Mouse (Mus musculus) hindbrain, postnatal 0 days (tissue): Measurements from ENCODE around the gene Fetub. TPM values are rescaled to one million over a fixed set of nuclear protein-coding genes. Genes with fewer than 3 reads are reported as not detected.

Experiments used
- ATAC-seq: fragments of 200-750 bp; cut with Nextera tagmentation; 2 replicates; pipeline ENCODE4 v1.8.0; 2017; ENCODE audit warnings: mild to moderate bottlenecking, moderate TSS enrichment, moderate library complexity
- DNase-seq: peaks from one replicate; pipeline ENCODE4 v3.0.0-alpha.2; 2015; ENCODE audit warnings: low spot score
- H3K27ac ChIP-seq: fragments of 300-500 bp; sonication (generic); 2 replicates; pipeline ENCODE4 v1.5.1; 2014; ENCODE audit warnings: mild to moderate bottlenecking
- H3K27me3 ChIP-seq: fragments of 300-500 bp; sonication (generic); 2 replicates; pipeline ENCODE4 v1.6.1; 2014; ENCODE audit warnings: low read length, mixed read lengths; ENCODE audit not compliant: insufficient read depth
- H3K36me3 ChIP-seq: fragments of 300-500 bp; sonication (generic); 2 replicates; pipeline ENCODE4 v1.6.1; 2014; ENCODE audit warnings: low read length, mixed read lengths; ENCODE audit not compliant: insufficient read depth
- H3K4me1 ChIP-seq: fragments of 300-500 bp; sonication (generic); 2 replicates; pipeline ENCODE4 v1.6.1; 2014; ENCODE audit warnings: antibody characterized with exemption, low read length, mixed read lengths; ENCODE audit not compliant: insufficient read depth
- H3K4me2 ChIP-seq: fragments of 300-500 bp; sonication (generic); 2 replicates; pipeline ENCODE4 v1.6.1; 2014; ENCODE audit warnings: low read depth, mild to moderate bottlenecking, low read length, moderate library complexity, mixed read lengths
- H3K4me3 ChIP-seq: fragments of 300-500 bp; sonication (generic); 2 replicates; pipeline ENCODE4 v1.5.1; 2014; ENCODE audit warnings: low read length
- H3K9ac ChIP-seq: fragments of 300-500 bp; sonication (generic); replicated peaks from 2 replicates; pipeline ENCODE4 v1.6.1; 2014; ENCODE audit warnings: mild to moderate bottlenecking, low read length, moderate library complexity, mixed read lengths
- H3K9me3 ChIP-seq: fragments of 300-500 bp; sonication (generic); 2 replicates; pipeline ENCODE4 v1.6.1; 2016; ENCODE audit warnings: low read length, mixed read lengths
- CTCF ChIP-seq: IDR thresholded peaks from 2 replicates; pipeline ENCODE4 v1.5.1; 2016; ENCODE audit warnings: antibody characterized with exemption, control low read depth, low read depth
- WGBS: fragments of 180-500 bp; shearing (Covaris S2); extraction: QIAGEN DNeasy Blood & Tissue Kit; methylation state at CpG from one replicate; pipeline ENCODE4 v1.1.7; 2014; 5-methylcytosine and 5-hydroxymethylcytosine counted together
- polyA plus RNA-seq: library from polyadenylated mRNA; unstranded; fragments of >200 nt; fragmentation: Nextera tagmentation; extraction: Ambion mirVana; gene quantifications from 2 replicates; pipeline ENCODE4 v1.2.1, GENCODE M21; 2015
- total RNA-seq: library from RNA; depleted of rRNA; stranded (reverse); fragments of >200 nt; gene quantifications from 2 replicates; pipeline ENCODE4 v1.2.3, GENCODE M21; 2014

The Fetub gene
- total and polyA plus RNA-seq, 2 experiments from 2014 or later: 0.10 TPM; not detected in 1

DNA sequence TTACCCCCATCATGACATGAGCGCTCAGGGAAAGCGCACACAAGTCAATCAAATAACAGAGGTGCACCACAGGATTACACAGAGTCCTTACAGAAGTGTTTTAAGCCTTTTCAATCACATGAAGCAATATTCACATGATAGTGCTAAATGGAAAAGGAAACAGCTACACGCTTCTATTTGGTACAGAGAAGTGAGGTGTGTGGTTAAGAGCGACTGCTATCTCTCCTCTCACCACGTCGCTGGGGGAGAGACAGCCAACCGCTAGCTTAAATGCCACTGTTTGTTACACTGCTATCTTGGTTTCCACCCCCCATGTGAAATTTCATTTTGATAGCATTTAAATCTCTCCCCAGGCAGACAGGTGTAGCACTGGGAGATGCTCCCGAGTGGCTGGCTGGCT is 28.4 kb upstream of the Fetub start:
- ATAC-seq: no peak
- Histone ChIP-seq H3K4me1 (no peaks in the 10 kb centered on the region), H3K27me3 (no peaks in the 10 kb centered on the region), H3K9me3 (no peaks in the 10 kb centered on the region), H3K36me3 (no peaks in the 10 kb centered on the region), H3K9ac (no peak overlapping the region), H3K4me3 (no peak overlapping the region), H3K4me2 (no peak overlapping the region), H3K27ac (no peak overlapping the region)
- no peak for DNase-seq
- no peak for TF ChIP-seq CTCF
- 93% methylated on average over 8 of the region's 8 CpGs for WGBS

DNA sequence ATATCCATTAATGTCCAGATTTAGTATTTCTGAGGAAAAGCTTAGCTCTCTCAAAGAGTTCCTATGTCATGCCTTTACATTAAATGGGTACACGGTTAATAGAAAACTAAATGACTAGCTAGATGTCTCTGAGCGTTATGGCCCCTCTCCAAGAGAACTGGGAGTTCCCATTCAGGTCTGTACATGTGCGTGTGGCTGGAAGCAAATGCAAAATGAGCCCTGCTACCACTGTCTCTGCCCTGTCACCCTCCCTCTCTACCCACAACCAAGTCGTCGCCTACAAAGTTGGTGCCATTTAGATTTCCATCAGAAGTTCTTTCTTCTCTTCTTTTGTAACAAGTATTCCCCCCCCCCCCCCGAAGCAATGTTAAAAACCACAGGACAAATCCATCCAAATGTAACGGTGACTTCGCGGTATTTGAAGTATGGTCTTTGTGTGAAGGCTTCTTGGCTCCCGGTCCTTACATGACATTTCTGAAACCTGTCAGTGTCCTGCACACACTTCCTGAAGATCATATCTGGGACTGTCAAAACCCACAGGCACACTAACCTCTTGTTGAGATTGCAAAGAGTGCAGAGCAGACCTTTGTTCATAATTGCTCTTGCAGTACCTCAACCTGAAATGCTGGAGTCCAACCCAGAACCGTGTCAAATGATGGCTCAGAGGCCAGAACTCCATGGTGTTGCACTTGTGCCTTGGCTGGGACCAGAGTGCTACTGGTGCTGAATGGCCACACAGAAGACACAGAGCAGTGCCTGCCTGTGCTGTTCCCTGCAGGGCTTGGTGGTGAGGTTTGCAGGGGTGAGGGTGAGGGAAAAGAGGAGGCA is 27.2 kb upstream of the Fetub start, which contains the start of gene Ahsg:
Gene Ahsg, plus strand, starts transcription at position 595 of the 828 bp plus-strand sequence.
- Histone ChIP-seq H3K4me1 (no peaks in the 10 kb centered on the region), H3K27ac (no peak within 1 kb of the TSS), H3K4me3 (no peak within 1 kb of the TSS), H3K36me3 (no peaks in the 10 kb centered on the region), H3K9me3 (no peaks in the 10 kb centered on the region), H3K4me2 (no peak within 1 kb of the TSS), H3K27me3 (no peaks in the 10 kb centered on the region), H3K9ac (no peak within 1 kb of the TSS)
- TF ChIP-seq CTCF: no peak
- ATAC-seq (no peak), DNase-seq (no peak)
- 84% methylated on average over 11 of the region's 11 CpGs for WGBS

DNA sequence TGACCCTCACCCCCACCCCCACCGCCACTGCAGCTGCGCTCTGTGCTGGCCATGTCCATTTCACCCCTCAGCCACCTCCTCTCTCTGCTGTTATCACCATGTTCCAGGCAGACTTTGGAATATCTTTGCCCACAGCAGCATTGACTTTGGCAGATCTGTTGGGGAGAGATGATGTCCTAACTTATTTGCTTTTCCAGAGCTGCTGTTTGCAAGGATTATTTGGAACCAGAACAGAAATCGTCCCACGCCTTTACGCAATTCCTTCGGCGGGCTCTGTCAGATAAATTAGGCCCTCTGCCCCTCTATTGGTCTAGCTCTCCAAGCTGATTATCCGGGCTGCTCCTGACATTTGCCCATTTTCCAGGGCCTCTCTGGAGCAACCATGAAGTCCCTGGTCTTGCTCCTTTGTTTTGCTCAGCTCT is 26.4 kb upstream of the Fetub start:
- no peak overlapping the region for H3K9ac ChIP-seq
- 93% methylated on average over 8 of the region's 8 CpGs for WGBS
- no peaks in the 10 kb centered on the region for H3K27me3 ChIP-seq
- H3K4me1 ChIP-seq: no peaks in the 10 kb centered on the region
- no peak for TF ChIP-seq CTCF
- H3K9me3 ChIP-seq: no peaks in the 10 kb centered on the region
- H3K36me3 ChIP-seq: no peaks in the 10 kb centered on the region
- no peak overlapping the region for H3K4me2 ChIP-seq
- no peak overlapping the region for H3K4me3 ChIP-seq
- no peak overlapping the region for H3K27ac ChIP-seq
- ATAC-seq (no peak), DNase-seq (no peak)

DNA sequence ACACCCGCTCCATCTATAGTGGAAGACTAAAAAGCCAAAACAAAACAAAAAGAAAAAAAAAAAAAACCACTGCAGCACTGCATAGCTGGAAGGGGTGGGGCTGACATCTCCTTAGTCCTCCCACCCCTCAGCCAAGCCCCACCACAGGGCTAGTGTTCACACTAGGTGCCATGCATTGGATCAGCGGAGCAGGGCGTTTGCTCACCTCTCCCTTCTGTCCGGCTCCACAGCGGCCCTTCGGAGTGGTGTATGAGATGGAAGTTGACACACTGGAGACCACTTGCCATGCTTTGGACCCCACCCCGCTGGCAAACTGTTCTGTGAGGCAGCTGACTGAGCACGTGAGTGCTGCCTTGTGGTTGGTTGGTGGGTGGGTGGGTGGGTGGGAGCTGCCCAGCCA is 24.0 kb upstream of the Fetub start:
- Histone ChIP-seq H3K4me1 (no peaks in the 10 kb centered on the region), H3K27me3 (no peaks in the 10 kb centered on the region), H3K27ac (no peak overlapping the region), H3K4me3 (no peak overlapping the region), H3K9me3 (no peaks in the 10 kb centered on the region), H3K36me3 (no peaks in the 10 kb centered on the region), H3K4me2 (no peak overlapping the region), H3K9ac (no peak overlapping the region)
- no peak for TF ChIP-seq CTCF
- no peak for DNase-seq
- 59% methylated on average over 8 of the region's 8 CpGs for WGBS
- ATAC-seq: no peak

DNA sequence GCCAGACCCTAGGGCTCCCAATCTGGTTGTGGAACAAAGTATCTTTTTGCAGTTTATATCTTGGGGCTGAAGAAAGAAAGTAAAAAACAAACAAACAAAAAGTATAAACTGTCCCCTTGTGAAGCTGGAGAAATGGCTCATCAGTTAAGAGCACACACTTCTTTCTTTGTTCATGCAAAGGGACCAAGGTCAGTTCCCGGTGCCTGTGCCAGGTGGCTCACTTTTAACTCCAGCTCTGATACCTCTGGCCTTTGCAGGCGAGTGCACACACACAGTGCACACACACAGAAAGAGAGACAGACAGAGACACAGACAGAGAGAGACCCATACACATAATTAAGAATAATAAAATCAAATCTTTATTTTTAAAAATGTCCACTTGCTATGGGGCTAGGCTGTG is 21.5 kb upstream of the Fetub start:
- H3K27ac ChIP-seq: no peak overlapping the region
- TF ChIP-seq CTCF: no peak
- no peak overlapping the region for H3K4me2 ChIP-seq
- ATAC-seq (no peak), DNase-seq (no peak)
- 81% methylated on average over 2 of the region's 2 CpGs for WGBS
- no peaks in the 10 kb centered on the region for H3K27me3 ChIP-seq
- no peaks in the 10 kb centered on the region for H3K36me3 ChIP-seq
- H3K9me3 ChIP-seq: no peaks in the 10 kb centered on the region
- H3K4me1 ChIP-seq: no peaks in the 10 kb centered on the region
- H3K9ac ChIP-seq: no peak overlapping the region
- no peak overlapping the region for H3K4me3 ChIP-seq

DNA sequence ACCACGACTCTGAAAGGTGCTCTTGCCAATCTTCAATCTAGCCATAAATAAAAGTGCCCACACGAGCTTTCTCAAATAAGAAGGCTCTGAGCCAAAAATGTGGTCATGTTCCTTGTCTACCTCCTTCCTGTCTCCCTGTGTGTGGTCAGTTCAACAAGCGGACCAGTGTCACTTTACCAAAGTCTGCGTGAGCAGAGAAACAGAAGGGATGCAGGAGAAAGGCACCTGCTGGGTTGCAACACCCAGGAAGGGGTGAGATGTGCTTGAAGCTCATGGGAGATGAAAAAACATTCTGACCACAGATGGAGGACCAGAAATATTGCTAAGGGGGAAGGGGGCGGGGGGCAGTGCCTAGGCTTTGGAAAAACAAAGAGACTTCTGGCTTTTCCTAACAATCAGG is 18.8 kb upstream of the Fetub start:
- Histone ChIP-seq H3K36me3 (no peaks in the 10 kb centered on the region), H3K4me2 (no peak overlapping the region), H3K9me3 (no peaks in the 10 kb centered on the region), H3K4me3 (no peak overlapping the region), H3K9ac (no peak overlapping the region), H3K27ac (no peak overlapping the region), H3K27me3 (no peaks in the 10 kb centered on the region), H3K4me1 (no peaks in the 10 kb centered on the region)
- WGBS: 29% methylated on average over 5 of the region's 5 CpGs
- ATAC-seq (no peak), DNase-seq (no peak)
- no peak for TF ChIP-seq CTCF

DNA sequence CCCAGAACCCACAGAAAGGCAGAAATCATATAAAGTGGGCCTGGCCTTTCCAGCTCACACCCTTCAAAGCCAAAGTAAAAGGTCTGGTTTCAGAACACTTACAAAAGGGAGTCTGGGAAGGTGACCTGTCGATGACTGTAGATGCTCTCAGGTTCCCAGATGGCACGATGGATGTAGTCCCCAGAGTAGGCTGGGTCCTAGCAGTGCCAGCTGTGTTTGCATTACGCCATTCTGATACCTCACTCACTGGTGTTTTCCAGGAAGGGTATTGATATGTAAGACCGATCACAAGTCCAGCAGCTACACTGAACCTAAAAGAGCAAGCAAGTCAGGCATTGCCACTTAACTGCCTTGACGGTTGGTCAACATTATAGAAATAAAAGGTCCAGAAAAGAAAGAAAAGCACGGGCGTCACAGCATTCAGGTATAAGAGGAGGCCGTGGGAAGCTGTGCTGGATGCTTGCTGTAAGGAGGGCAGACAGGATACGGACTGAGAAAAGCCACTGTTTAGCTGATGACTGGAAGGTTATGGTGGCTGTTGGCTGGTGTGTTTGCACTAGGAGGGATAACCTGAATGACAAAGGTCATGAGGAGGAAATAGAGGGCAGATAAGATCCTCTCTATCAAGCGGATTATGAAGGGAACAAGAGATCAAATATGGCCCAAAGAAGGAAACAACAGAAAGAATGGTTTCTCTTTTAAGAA is 18.1 kb upstream of the Fetub start:
- Histone ChIP-seq H3K4me2 (no peak overlapping the region), H3K36me3 (no peaks in the 10 kb centered on the region), H3K4me1 (no peaks in the 10 kb centered on the region), H3K4me3 (no peak overlapping the region), H3K27me3 (no peaks in the 10 kb centered on the region), H3K9ac (no peak overlapping the region), H3K27ac (no peak overlapping the region), H3K9me3 (no peaks in the 10 kb centered on the region)
- DNase-seq: no peak
- no peak for TF ChIP-seq CTCF
- WGBS: 84% methylated on average over 10 of the region's 10 CpGs
- no peak for ATAC-seq
